Mouse (Mus musculus): ENCODE data around the gene Cacnb2.

The Cacnb2 gene

DNA sequence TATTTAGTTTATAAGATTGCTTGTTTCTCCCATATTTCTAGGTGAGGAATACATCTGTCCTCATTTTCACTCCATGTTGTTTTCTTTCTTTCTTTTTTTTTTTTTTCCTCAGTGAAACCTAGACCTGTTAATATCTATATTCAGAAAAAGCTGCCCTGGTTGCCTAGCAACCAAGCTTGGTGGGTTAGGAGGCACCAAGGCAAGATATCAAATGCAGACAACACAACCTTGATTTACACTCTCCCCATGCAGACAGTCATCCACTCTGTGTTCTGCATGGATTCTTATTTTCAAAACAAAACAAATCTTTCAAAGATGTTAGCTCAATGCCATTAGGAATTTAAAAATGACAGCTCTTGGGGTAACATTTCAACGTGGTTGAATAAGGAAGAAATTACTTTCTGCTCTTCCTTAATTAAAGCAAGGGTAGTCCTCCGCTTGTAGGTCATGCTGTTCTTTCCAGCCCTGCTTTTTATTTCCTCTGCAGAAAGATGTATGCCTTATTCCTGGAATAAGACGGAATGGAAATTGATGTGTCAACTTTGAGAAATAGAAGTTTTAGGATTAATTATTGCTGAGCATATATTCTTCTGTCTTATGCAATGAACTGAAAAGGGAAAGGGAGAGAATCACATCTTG is 172.1 kb downstream of the Cacnb2 start:
- no peak for DNase-seq (ENCODE audit: low spot score)

DNA sequence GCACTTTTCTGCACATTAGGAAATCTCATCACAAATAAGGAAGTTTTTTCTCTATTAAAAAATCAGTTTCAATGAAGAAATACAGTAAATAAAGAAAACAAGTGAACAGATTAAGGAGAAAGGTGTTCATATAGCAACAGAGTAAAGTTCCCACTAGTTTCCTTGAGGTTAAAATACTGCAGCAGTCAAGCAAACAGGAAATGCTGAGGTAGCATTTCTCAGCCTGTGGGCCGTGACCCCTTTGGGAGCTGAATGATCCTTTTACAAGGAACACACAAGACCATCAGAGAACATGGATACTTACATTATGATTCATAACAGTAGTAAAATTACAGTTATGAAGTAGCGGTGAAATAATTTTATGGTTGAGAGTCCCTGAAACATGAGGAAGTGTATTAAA is 185.1 kb downstream of the Cacnb2 start:
- DNase-seq (ENCODE audit: low spot score): no peak

- DNase-seq (ENCODE audit: low spot score): no peak
Observed at GRCm38 (mm10) chr2:14801446-14802046, 198.7 kb downstream of the Cacnb2 start.

- DNase-seq (ENCODE audit: low spot score): no peak
Observed at GRCm38 (mm10) chr2:14807650-14808347, 204.9 kb downstream of the Cacnb2 start.

DNA sequence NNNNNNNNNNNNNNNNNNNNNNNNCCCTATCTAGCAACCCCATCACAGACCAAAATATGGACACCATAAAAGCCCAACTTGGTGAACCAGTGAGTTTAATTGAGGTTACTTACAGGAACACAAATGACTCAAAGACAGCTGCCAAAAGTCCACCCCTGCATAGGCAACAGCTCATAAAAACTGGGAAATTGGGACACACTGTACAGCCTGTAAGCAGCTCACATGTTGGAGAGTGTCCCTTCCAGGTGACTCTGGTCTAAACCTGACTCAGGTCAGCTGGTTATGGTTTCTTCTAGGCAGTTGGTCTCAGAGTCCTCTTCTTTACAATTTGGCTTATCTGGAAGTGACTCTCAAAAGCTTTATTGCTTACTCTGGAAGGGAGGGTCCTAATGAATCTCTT is 212.1 kb downstream of the Cacnb2 start:
- no peak for DNase-seq (ENCODE audit: low spot score)

DNA sequence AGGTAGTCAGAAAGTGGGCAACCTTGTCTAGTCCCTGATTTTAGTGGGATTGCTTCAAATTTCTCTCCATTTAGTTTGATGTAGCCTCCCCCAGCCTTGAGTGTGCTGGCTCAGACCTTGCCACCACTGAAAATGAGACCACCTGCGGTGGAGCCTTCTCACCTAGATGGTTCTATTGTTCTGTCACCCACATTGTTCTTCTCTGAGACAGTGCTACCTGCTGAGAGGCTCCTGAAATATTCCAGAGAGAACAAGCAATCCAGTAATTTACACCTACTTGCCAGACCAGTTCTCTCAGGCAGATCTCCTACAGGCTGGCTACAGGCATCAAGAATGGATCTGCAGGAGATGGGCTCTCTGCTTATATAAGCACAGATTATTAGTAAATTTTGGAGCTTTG is 215.8 kb downstream of the Cacnb2 start:
- DNase-seq (ENCODE audit: low spot score): no peak

DNA sequence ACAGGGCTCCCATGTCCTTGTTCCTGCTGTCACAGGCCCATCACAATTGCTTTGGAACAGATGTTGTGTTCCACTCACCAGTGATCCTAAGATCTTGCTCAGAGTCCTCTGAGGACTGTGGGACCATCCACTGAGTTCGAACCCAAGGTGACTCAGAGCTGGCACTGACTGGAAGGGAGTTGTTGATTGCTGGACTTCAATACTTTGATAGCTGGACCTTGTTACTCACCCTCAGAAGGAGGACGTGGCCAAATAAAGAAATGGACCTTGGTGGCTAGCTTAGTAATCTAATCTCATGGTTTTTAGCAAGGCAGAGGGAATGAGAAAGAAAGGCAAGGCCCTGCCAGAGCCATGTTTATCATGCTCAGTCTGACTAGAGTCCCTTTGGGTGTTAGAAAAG is 218.1 kb downstream of the Cacnb2 start:
- DNase-seq (ENCODE audit: low spot score): no peak

- DNase-seq (ENCODE audit: low spot score): no peak
Observed at GRCm38 (mm10) chr2:14823105-14823504, 220.2 kb downstream of the Cacnb2 start.

- no peak for DNase-seq (ENCODE audit: low spot score)
Observed at GRCm38 (mm10) chr2:14823816-14824348, 221.0 kb downstream of the Cacnb2 start.

DNA sequence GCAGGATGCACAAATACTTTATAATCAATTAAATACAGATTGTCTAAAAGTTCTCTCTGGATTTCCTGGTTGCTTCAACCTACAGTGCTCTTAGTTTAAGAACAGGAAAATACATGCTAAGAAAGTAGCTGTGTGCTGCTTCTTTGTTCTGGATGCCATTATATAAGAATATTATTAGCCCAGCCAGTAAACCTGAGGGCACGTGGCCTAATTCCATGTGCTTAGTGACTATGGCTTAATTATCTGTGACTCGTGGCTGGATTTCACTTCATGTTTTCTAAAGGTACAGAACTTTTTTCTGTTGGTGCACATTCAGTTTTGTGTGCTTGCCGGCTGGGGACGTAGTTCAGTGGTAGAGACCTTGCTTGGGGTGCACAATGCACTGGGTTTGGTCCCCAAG is 222.3 kb downstream of the Cacnb2 start:
- no peak for DNase-seq (ENCODE audit: low spot score)

DNA sequence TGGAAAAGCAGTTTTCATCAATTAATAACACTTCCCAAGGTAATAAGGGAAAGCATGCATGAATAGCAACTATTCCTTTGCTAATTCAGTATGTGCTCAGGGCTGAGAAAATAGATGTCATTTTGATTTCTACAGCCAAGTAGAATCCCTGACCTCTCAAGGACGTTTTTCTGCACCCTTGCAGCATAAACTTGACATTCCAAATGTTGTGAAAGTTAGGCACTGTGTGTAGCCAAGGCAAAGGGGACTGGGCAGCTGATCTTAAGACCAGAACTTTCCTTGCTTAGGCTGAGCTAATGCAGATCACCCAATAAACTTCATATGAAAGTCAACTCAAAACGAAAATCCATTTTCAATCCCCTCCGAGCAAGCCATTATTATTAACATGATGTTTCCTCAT is 226.6 kb downstream of the Cacnb2 start:
- DNase-seq (ENCODE audit: low spot score): no peak

GRCm38 (mm10) chr2:14831308-14831707 is 228.4 kb downstream of the Cacnb2 start:
- DNase-seq (ENCODE audit: low spot score): no peak

GRCm38 (mm10) chr2:14834700-14835317 is 231.9 kb downstream of the Cacnb2 start:
- DNase-seq (ENCODE audit: low spot score): no peak

DNA sequence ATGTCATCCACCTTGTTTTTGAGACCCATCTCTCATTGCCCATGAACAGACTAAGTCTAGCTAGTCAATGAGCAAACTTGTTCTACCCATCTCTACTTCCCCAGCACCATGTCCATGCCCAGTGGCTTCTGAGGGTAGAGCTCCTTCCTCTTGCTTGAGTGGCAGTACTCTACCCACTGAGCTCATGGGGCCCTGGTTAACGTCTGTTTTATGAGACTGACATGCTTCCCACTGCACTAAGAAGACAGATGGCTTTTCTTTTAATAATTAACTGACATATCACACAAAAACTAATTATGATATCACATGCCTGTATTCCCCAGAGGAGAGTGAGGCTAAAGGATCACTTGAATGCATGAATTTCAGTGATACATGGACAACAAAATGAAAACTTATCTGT is 238.4 kb downstream of the Cacnb2 start:
- no peak for DNase-seq (ENCODE audit: low spot score)

DNA sequence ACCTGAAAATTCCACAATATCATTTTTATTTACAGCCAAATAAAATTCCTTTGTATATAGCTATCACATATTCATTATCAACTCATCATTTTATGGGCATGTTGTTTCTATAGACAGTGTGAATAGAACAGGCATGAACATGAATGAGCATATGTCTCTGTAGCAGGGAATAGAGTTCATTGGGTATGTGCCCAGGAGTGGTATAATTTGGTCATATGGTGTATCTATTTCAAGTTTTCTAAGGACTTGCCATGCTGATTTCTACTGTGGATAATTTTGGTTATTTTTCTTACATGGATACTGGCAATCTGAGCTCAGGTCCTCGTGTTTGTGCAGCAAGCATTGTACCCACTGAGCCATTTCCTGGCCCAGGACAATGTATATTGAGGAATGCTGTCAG is 243.8 kb downstream of the Cacnb2 start:
- no peak for DNase-seq (ENCODE audit: low spot score)

GRCm38 (mm10) chr2:14847188-14847587 is 244.3 kb downstream of the Cacnb2 start:
- no peak for DNase-seq (ENCODE audit: low spot score)

GRCm38 (mm10) chr2:14850831-14851230 is 247.9 kb downstream of the Cacnb2 start:
- DNase-seq (ENCODE audit: low spot score): no peak

DNA sequence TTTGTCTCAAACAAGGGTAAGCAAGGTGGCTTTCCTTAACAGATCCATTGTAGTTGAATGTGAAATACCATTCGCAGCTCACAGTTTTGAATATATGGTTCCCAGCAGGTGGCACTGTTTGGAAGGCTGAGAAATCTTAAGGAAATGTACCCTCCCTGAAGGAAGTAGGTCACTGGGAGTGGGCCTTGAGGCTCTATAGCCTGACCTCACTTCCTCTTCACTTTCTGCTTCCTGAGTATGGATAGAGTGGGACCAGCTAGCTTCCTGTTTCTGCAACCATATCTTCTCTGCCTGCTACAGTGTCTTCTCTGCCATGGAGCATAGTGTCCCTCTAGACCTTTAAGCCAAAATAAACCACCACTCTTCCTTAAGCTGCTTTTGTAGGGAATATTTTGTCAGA is 248.5 kb downstream of the Cacnb2 start:
- no peak for DNase-seq (ENCODE audit: low spot score)

GRCm38 (mm10) chr2:14854054-14854453 is 251.2 kb downstream of the Cacnb2 start:
- DNase-seq (ENCODE audit: low spot score): no peak

DNA sequence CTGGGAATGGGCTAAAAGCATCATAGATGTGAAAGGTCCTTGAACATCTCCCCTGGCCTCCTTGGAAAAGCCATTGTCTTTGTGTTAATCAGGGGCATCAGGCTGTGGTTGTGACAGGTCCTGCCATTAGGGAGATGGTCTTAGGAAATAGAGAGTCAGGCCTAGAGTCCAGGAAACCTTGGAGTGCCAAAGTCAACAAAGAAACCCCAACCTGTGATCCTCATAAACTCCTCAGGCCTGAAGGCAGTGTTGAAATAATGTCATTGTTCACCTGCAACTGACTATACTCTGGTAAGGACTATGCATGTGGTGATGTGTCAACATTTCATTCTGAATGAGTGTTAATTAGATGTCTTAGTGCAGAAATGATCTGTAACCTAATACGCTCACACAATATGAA is 255.4 kb downstream of the Cacnb2 start:
- no peak for DNase-seq (ENCODE audit: low spot score)

- DNase-seq (ENCODE audit: low spot score): no peak
Observed at GRCm38 (mm10) chr2:14860350-14860749, 257.5 kb downstream of the Cacnb2 start.

GRCm38 (mm10) chr2:14861613-14862012 is 258.7 kb downstream of the Cacnb2 start:
- DNase-seq (ENCODE audit: low spot score): no peak

DNA sequence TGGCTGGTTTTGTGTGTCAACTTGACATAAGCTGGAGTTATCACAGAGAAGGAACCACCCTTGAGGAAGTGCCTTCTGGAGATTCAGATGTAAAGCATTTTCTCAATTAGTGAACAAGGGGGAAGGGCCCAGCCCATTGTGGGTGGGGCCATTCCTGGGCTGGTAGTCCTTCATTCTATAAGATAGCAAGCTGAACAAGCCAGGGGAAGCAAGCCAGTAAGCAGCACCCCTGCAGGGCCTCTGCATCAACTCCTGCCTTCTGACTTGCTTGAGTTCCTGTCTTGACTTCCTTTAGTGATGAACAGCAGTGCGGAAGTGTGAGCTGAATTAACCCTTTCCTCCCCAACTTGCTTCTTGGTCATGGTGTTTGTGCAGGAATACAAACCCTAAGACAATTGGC is 260.1 kb downstream of the Cacnb2 start:
- no peak for DNase-seq (ENCODE audit: low spot score)
